Mouse (Mus musculus): Measurements from ENCODE around the gene Zfp626.

GRCm38 (mm10) chr7:27838323-27839249 lies 31.6 kb downstream of the Zfp626 start, which contains the start of gene Zfp59:
- TF ChIP-seq POLR2A (IDR thresholded peaks at IDR 0.05; ENCODE audit: control insufficient read depth, extremely low read depth, insufficient read depth, low read length, poor library complexity) (no peak), CTCF (IDR thresholded peaks at IDR 0.05; ENCODE audit: borderline replicate concordance, control insufficient read depth, extremely low read depth, insufficient read depth, low read length, poor library complexity) (no peak)

Data from thymus, adult 2 months (tissue).